Mouse (Mus musculus) lung, embryonic 14.5 days (tissue): ENCODE results near the gene H2-Ke6. TPM values are rescaled to one million over a fixed set of nuclear protein-coding genes. Genes with fewer than 3 reads are reported as not detected.

Experiments
- ATAC-seq: fragments of 200-750 bp; cut with Nextera tagmentation; 2 replicates; pipeline ENCODE4 v1.8.0; 2017; ENCODE audit warnings: mild to moderate bottlenecking, moderate TSS enrichment, moderate library complexity; ENCODE audit not compliant: insufficient read depth
- DNase-seq: peaks from one replicate; pipeline ENCODE4 v3.0.0-alpha.2; 2015
- H3K27ac ChIP-seq: fragments of 300-500 bp; sonication (generic); 2 replicates; pipeline ENCODE4 v1.5.1; 2014; ENCODE audit warnings: low read depth, mild to moderate bottlenecking, moderate library complexity
- H3K27me3 ChIP-seq: fragments of 300-500 bp; sonication (generic); 2 replicates; pipeline ENCODE4 v1.6.1; 2014; ENCODE audit warnings: low read length, control low read depth; ENCODE audit not compliant: insufficient read depth
- H3K36me3 ChIP-seq: fragments of 300-500 bp; sonication (generic); 2 replicates; pipeline ENCODE4 v1.6.1; 2014; ENCODE audit warnings: control low read depth; ENCODE audit not compliant: insufficient read depth
- H3K4me1 ChIP-seq: fragments of 300-500 bp; sonication (generic); 2 replicates; pipeline ENCODE4 v1.6.1; 2014; ENCODE audit warnings: antibody characterized with exemption, control low read depth; ENCODE audit not compliant: insufficient read depth
- H3K4me2 ChIP-seq: fragments of 300-500 bp; sonication (generic); 2 replicates; pipeline ENCODE4 v1.6.1; 2014; ENCODE audit warnings: mild to moderate bottlenecking
- H3K4me3 ChIP-seq: fragments of 300-500 bp; sonication (generic); 2 replicates; pipeline ENCODE4 v1.5.1; 2014; ENCODE audit warnings: low read depth, low read length
- H3K9ac ChIP-seq: fragments of 300-500 bp; sonication (generic); 2 replicates; pipeline ENCODE4 v1.6.1; 2014
- H3K9me3 ChIP-seq: fragments of 300-500 bp; sonication (generic); 2 replicates; pipeline ENCODE4 v1.6.1; 2016; ENCODE audit warnings: low read depth, low read length, control low read depth
- CTCF ChIP-seq: IDR thresholded peaks from 2 replicates; pipeline ENCODE4 v1.5.1; 2016; ENCODE audit warnings: antibody characterized with exemption, low read depth
- WGBS: fragments of 180-500 bp; shearing (Covaris S2); extraction: QIAGEN DNeasy Blood & Tissue Kit; methylation state at CpG from one replicate; pipeline ENCODE4 v1.1.7; 2014; 5-methylcytosine and 5-hydroxymethylcytosine counted together
- polyA plus RNA-seq: library from polyadenylated mRNA; unstranded; fragments of >200 nt; fragmentation: Nextera tagmentation; extraction: Ambion mirVana; gene quantifications from 2 replicates; pipeline ENCODE4 v1.2.1, GENCODE M21; 2014

The H2-Ke6 gene
- polyA plus RNA-seq, 1 experiment from 2014 or later, result 40.6 TPM

- Histone ChIP-seq H3K36me3 (peaks cover 45% of the 10 kb centered on the region), H3K27me3 (no peaks in the 10 kb centered on the region), H3K4me2 (peak overlapping the region; percentile 98), H3K9ac (peak overlapping the region; percentile 88), H3K9me3 (0 out of 2 replicates have a peak, but pooled peaks cover 2% of the 10 kb centered on the region), H3K27ac (peak overlapping the region; percentile 89), H3K4me1 (peaks cover 33% of the 10 kb centered on the region; the same call in 1 of the 2 replicates), H3K4me3 (peak overlapping the region; percentile 87)
- WGBS, result under 1% methylated on average over 56 of the region's 57 CpGs
- DNase-seq (peak; percentile 64), ATAC-seq (peak; percentile 7)
- TF ChIP-seq CTCF, result no peak
Observed at GRCm38 (mm10) chr17:34024861-34025755, 2.8 kb downstream of the H2-Ke6 start.

- TF ChIP-seq CTCF, result no peak
- under 1% methylated on average over 54 of the region's 58 CpGs for WGBS
- H3K36me3 ChIP-seq, result peaks cover 37% of the 10 kb centered on the region
- H3K9ac ChIP-seq, result peak within 1 kb of the TSS; percentile 88
- peak within 1 kb of the TSS; percentile 87 for H3K4me3 ChIP-seq
- ATAC-seq (peak; percentile 64), DNase-seq (peak; percentile 89)
- peak within 1 kb of the TSS; percentile 98 for H3K4me2 ChIP-seq
- no peaks in the 10 kb centered on the region for H3K27me3 ChIP-seq
- peaks cover 26% of the 10 kb centered on the region; the same call in 1 of the 2 replicates for H3K4me1 ChIP-seq
- peak within 1 kb of the TSS; percentile 89 for H3K27ac ChIP-seq
- H3K9me3 ChIP-seq, result 0 out of 2 replicates have a peak, but pooled peaks cover 4% of the 10 kb centered on the region
Observed at GRCm38 (mm10) chr17:34024317-34024821, 3.5 kb downstream of the H2-Ke6 start, which contains the start of gene Ring1. Gene Ring1 (minus strand): TSS chr17:34024680.

GRCm38 (mm10) chr17:34023678-34024077, 4.2 kb downstream of the H2-Ke6 start:
- H3K9ac ChIP-seq, result peak overlapping the region; percentile 88
- no peaks in the 10 kb centered on the region for H3K27me3 ChIP-seq
- TF ChIP-seq CTCF, result no peak

GRCm38 (mm10) chr17:34022987-34023386, 4.9 kb downstream of the H2-Ke6 start:
- 0 out of 2 replicates have a peak, but pooled peaks cover 4% of the 10 kb centered on the region for H3K9me3 ChIP-seq
- no peak overlapping the region for H3K4me3 ChIP-seq
- no peaks in the 10 kb centered on the region for H3K27me3 ChIP-seq
- peaks cover 24% of the 10 kb centered on the region for H3K36me3 ChIP-seq
- DNase-seq (no peak), ATAC-seq (no peak)
- TF ChIP-seq CTCF, result no peak
- no peak overlapping the region for H3K27ac ChIP-seq
- H3K9ac ChIP-seq, result no peak overlapping the region
- H3K4me1 ChIP-seq, result peaks cover 21% of the 10 kb centered on the region; the same call in 1 of the 2 replicates
- WGBS, result 95% methylated on average over 20 of the region's 20 CpGs
- H3K4me2 ChIP-seq, result no peak overlapping the region

More at GRCm38 (mm10) chr17:34023678-34024077, 4.2 kb downstream of the H2-Ke6 start:
- peaks cover 24% of the 10 kb centered on the region; the same call in 1 of the 2 replicates for H3K4me1 ChIP-seq
- DNase-seq, result no peak
- no peak for ATAC-seq
- peaks cover 30% of the 10 kb centered on the region for H3K36me3 ChIP-seq
- peak overlapping the region; percentile 87 for H3K4me3 ChIP-seq
- H3K27ac ChIP-seq, result no peak overlapping the region; the same call in 1 of the 2 replicates
- 56% methylated on average over 9 of the region's 9 CpGs for WGBS
- peak overlapping the region; percentile 98 for H3K4me2 ChIP-seq
- 0 out of 2 replicates have a peak, but pooled peaks cover 4% of the 10 kb centered on the region for H3K9me3 ChIP-seq

GRCm38 (mm10) chr17:34022414-34022783, 5.5 kb downstream of the H2-Ke6 start:
- no peak overlapping the region for H3K4me3 ChIP-seq
- 87% methylated on average over 14 of the region's 14 CpGs for whole genome bisulfite sequencing
- no peaks in the 10 kb centered on the region for H3K27me3 ChIP-seq
- H3K36me3 ChIP-seq, result peaks cover 24% of the 10 kb centered on the region
- no peak for TF ChIP-seq CTCF
- H3K9ac ChIP-seq, result no peak overlapping the region
- no peak for DNase-seq
- H3K27ac ChIP-seq, result no peak overlapping the region
- H3K4me1 ChIP-seq, result peaks cover 16% of the 10 kb centered on the region; the same call in 1 of the 2 replicates
- no peak overlapping the region for H3K4me2 ChIP-seq
- no peak for ATAC-seq
- H3K9me3 ChIP-seq, result 0 out of 2 replicates have a peak, but pooled peaks cover 4% of the 10 kb centered on the region

GRCm38 (mm10) chr17:34021539-34022413, 6.1 kb downstream of the H2-Ke6 start:
- Histone ChIP-seq H3K36me3 (peaks cover 24% of the 10 kb centered on the region), H3K9me3 (0 out of 2 replicates have a peak, but pooled peaks cover 4% of the 10 kb centered on the region), H3K4me3 (no peak overlapping the region), H3K27me3 (no peaks in the 10 kb centered on the region), H3K4me1 (peaks cover 11% of the 10 kb centered on the region; the same call in 1 of the 2 replicates), H3K27ac (no peak overlapping the region), H3K4me2 (no peak overlapping the region), H3K9ac (no peak overlapping the region)
- DNase-seq (no peak), ATAC-seq (no peak)
- TF ChIP-seq CTCF, result no peak
- WGBS, result 93% methylated on average over 22 of the region's 23 CpGs
